Mouse (Mus musculus) monocyte, adult 5-6 weeks (primary cell): ENCODE measurements at regions not wholly inside any gene's neighbourhood (a gene's known extent, or its start where the extent isn't known, plus 50 kb on each side); places are given as distances from the start of the nearest gene placed in this dataset.
A peak's percentile ranks its signal among the peaks of the same experiment; 100 is the strongest.

ENCODE experiments used
- ATAC-seq: fragments of 153-309, 156-312 bp; replicated peaks from 2 replicates; pipeline ENCODE4 v1.8.0; 2017; ENCODE audit warnings: mild to moderate bottlenecking; ENCODE audit not compliant: low TSS enrichment, insufficient number of reproducible peaks, severe bottlenecking, poor library complexity, low FRiP score

DNA sequence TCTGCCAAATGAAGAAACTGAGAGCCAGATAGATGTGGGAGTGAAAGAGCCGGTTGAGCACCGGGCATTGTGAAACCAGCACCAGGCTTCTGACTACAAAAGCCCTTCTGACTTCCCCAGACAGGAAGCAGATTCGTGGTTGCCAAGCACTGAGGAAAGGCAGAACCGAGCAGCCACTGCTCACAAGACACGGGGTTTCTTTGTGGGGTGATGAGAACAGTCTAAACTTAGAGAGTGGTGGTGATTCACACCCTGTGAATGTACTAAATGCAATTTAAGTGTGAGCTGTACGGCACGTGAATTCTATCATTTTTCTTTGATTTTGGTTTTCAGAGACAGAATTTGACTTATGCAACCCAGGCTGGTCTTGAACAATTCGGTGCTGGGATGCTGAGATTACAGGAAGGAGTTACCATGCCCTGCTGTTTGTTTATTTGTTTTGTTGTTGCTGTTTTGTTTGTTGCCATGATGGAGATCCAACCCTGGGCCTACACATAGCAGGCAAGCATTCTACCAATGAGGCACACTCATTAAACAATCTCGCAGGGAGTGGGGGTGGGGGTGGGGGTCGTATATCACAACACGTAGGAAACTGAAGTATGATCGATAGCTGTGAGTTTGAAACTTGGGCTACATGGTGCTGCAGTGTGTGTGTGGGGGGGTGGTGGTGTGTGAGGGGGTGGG lies 1177.0 kb downstream of the 4930447A16Rik start:
- ATAC-seq: peak; percentile 81

DNA sequence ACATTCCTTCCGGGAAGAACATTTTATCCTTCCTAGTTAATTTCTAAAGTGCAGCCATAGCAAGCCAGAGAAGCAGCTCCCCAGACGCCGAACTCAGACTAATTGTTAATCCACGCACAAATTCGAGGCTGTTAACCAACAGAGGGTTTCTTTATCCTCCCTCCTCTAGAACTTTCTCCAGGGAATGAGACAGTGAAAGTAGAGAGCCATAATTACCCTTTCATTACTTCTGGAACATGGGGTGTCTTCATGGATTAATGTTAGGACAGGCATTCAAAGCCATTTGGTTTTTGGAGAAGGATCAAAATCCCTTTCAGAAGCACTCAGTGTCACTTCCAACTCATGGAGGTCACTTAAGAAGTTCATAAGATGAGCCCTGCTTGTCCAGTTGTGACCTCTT lies 1178.6 kb downstream of the 4930447A16Rik start:
- ATAC-seq: no peak

DNA sequence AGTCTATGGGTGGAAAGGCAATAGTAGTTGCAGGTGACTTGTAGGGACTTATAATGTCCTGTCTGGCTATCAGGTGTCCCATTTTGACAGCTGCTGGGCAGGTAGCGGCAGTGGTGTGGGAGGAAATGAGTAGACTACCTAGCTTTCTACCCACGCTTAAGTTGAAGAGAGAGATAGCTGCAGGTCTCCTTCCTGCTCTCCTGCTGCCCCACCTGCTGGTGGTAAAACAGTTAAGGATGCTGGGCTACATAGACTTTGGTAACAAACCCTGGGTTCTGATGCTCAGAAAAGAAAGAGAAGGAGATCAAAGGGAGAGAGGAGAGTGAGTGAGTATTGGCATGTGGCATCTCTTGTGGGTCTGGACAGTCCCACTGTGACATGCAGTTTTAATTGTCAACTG lies 1182.0 kb downstream of the 4930447A16Rik start:
- ATAC-seq: no peak

DNA sequence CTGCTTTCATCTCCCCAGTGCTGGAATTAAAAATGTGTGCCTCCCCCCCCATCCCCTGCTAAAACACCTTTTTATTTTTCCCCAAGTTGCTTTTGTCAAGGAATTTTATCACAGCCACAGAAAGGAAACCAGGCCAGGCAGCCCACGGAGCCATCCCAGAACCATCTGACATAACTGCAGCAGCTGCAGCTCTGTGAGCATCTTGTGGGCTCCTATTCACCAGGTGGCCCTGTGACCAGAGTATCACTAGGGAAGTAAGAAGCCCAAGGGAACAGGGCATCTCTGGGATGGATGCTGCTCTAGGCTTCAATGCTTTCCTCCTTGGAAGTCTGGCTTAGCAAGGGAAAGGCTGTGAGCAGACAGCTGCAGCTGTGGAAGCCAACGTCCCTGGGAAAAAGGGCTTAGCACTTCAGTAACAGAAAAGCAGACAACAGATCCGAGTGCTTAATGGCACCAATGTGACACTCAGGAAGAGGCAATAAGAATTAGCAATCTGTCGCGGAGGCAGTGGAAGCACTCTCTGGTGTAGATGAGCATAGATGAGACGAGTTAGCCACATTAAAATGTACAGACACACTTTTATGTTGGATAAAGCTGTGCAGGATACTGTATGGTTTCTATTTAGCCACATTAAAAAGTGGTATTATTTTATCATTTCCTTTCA lies 1183.0 kb downstream of the 4930447A16Rik start:
- ATAC-seq: no peak

DNA sequence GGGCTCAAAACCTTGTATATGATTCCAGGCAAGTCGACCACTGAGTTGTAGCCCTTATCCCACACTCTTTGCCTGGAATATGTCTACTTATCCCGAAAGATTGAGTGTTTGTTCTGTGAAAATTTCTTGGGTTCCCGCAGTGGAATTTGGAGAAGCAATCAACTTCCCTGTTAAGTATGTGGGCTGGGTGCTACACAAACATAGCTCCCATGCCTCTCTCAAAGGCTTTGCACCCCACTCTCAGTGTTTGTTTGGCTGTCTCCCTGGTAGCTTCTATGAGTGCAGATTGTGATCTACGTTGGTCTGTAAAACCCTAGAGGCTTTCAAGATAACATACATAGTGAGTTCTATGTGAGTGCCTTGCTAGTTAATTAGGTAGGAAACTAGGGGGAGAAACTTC lies 1184.2 kb downstream of the 4930447A16Rik start:
- ATAC-seq: no peak
